7 mouse cellular contexts compared by ENCODE assay signal in the genomic region with DNA sequence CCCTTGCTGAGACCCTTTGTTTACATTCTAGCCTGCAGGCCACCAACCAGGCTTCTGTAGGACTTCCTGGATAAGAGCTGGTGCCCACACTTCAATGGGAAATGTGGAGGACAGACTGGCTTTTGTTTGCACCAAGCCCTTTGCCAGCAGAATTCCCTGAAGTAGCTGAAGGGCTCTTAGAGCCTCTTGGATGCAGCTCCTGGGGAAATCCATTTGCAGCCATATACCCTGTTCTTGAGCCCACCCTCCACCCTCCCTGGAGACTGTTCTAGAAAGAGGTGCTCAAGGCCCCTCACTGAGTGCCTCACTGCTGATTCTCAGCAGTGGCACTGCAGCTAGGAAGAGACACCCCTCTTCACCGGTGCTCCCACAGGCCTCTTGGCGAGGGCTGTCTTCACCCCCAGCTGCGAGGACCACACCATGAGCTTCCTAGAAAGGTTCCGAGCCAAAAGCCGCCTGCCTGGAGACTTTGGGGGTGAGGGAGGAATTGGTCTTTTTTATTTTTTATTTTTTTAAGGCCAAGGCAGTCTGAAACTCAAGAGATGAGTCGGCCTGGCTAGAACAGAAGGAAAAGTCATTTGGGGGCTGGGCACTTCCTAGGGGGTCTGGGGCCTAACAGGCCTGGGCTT. TPM values are rescaled to one million over a fixed set of nuclear protein-coding genes. Genes with fewer than 3 reads are reported as not detected.
DNase-seq lines count a peak whose midpoint lies in the region; ATAC-seq and TF ChIP-seq lines count a peak whose summit lies in the region.

No protein-coding gene starts in this region.

- peaks cover 3% of the 10 kb centered on the region; the same call in 1 of the 2 replicates for H3K36me3 ChIP-seq in kidney, adult 2 months (ENCODE audit: control insufficient read depth, insufficient read depth, low read length)
- H3K36me3 ChIP-seq in embryonic facial prominence, embryonic 12.5 days: peaks cover 55% of the 10 kb centered on the region
- H3K36me3 ChIP-seq in hindbrain, embryonic 16.5 days (ENCODE audit: control insufficient read depth, insufficient read depth, low read length): peaks cover 29% of the 10 kb centered on the region

- no peak overlapping the region for H3K4me3 ChIP-seq in kidney, adult 2 months (ENCODE audit: insufficient read depth, low read depth, low read length)
- no peak overlapping the region for H3K4me3 ChIP-seq in embryonic facial prominence, embryonic 12.5 days
- no peak overlapping the region for H3K4me3 ChIP-seq in hindbrain, embryonic 16.5 days (ENCODE audit: low read length)

- TF ChIP-seq POLR2A in kidney, adult 2 months (IDR thresholded peaks at IDR 0.05; ENCODE audit: low read depth, low read length): no peak

- 70% methylated on average over 6 of the region's 6 CpGs for WGBS in kidney, adult 2 months
- WGBS in embryonic facial prominence, embryonic 12.5 days: 78% methylated on average over 6 of the region's 6 CpGs
- 70% methylated on average over 6 of the region's 6 CpGs for WGBS in hindbrain, embryonic 16.5 days

- DNase-seq in kidney, adult 2 months: no peak
- no peak for DNase-seq in kidney, adult 11 months
- peak; percentile 50 for DNase-seq in lung, postnatal 14 days

- no peaks in the 10 kb centered on the region; the same call in 1 of the 2 replicates for H3K4me1 ChIP-seq in kidney, adult 2 months (ENCODE audit: control insufficient read depth, insufficient read depth, low read length)
- H3K4me1 ChIP-seq in embryonic facial prominence, embryonic 12.5 days: peaks cover 36% of the 10 kb centered on the region
- peaks cover 18% of the 10 kb centered on the region for H3K4me1 ChIP-seq in hindbrain, embryonic 16.5 days (ENCODE audit: control insufficient read depth, insufficient read depth, low read depth, low read length)

- H3K4me2 ChIP-seq in embryonic facial prominence, embryonic 12.5 days (replicated peaks): no peak overlapping the region
- H3K4me2 ChIP-seq in hindbrain, embryonic 16.5 days (ENCODE audit: low read length): no peak overlapping the region

- TF ChIP-seq CTCF in kidney, adult 2 months (conservative IDR thresholded peaks at IDR 0.05; ENCODE audit: insufficient read depth, insufficient read length, low read depth, low read length): no peak

- ATAC-seq in embryonic facial prominence, embryonic 12.5 days (ENCODE audit: insufficient number of reproducible peaks, insufficient read depth, low FRiP score, low TSS enrichment): no peak
- no peak for ATAC-seq in hindbrain, embryonic 16.5 days
- no peak for ATAC-seq in granulocyte monocyte progenitor cell, adult 5-6 weeks (replicated peaks; ENCODE audit: poor library complexity, severe bottlenecking)
- ATAC-seq in megakaryocyte-erythroid progenitor cell, adult 5-6 weeks (replicated peaks; ENCODE audit: low FRiP score, low TSS enrichment, poor library complexity, severe bottlenecking): no peak

- H3K27ac ChIP-seq in kidney, adult 2 months (ENCODE audit: insufficient read depth, low read depth, low read length): peak overlapping the region; percentile 70
- H3K27ac ChIP-seq in embryonic facial prominence, embryonic 12.5 days: peak overlapping the region; percentile 48; the same call in 1 of the 2 replicates
- peak overlapping the region; percentile 55 for H3K27ac ChIP-seq in hindbrain, embryonic 16.5 days (ENCODE audit: low read depth, low read length)

- H3K27me3 ChIP-seq in kidney, adult 2 months (replicated peaks; ENCODE audit: control insufficient read depth, insufficient read depth, low read length): no peaks in the 10 kb centered on the region
- no peaks in the 10 kb centered on the region for H3K27me3 ChIP-seq in embryonic facial prominence, embryonic 12.5 days
- no peaks in the 10 kb centered on the region for H3K27me3 ChIP-seq in hindbrain, embryonic 16.5 days (replicated peaks; ENCODE audit: control insufficient read depth, insufficient read depth, low read length)

- no peak overlapping the region for H3K9ac ChIP-seq in embryonic facial prominence, embryonic 12.5 days
- H3K9ac ChIP-seq in hindbrain, embryonic 16.5 days (ENCODE audit: low read depth, low read length): no peak overlapping the region

- H3K9me3 ChIP-seq in embryonic facial prominence, embryonic 12.5 days: no peaks in the 10 kb centered on the region
- no peaks in the 10 kb centered on the region for H3K9me3 ChIP-seq in hindbrain, embryonic 16.5 days (ENCODE audit: control insufficient read depth, low read length)

RNA-seq across cellular contexts. Expression of gene Eva1b, which starts 14.8 kb away (rescaled TPM):
- polyA plus RNA-seq in kidney, adult 2 months (2012; rRNA removed): 68.8 and 101 TPM in 2 replicates
- polyA plus RNA-seq in embryonic facial prominence, embryonic 12.5 days (2016; fragmentation: Nextera tagmentation; extraction: Ambion mirVana): 68.9 and 69.4 TPM in 2 replicates
- 11.8 and 13.7 TPM in 2 replicates for polyA plus RNA-seq in hindbrain, embryonic 16.5 days (2015; fragmentation: Nextera tagmentation; extraction: Ambion mirVana)
- total RNA-seq in granulocyte monocyte progenitor cell, adult 5-6 weeks (2014; fragmentation: Nextera tagmentation): 0.73 and 1.1 TPM in 2 replicates
- total RNA-seq in granulocyte monocyte progenitor cell, adult 5-6 weeks (2017): 1.0 and 2.4 TPM in 2 replicates
- not detected in 2 replicates for total RNA-seq in megakaryocyte-erythroid progenitor cell, adult 5-6 weeks (2014; fragmentation: Nextera tagmentation)
- total RNA-seq in megakaryocyte-erythroid progenitor cell, adult 5-6 weeks (2017): 0.91 TPM in 1 of 2 replicates, not detected in the other

RNA-seq across cellular contexts. Expression of gene Stk40, which starts 29.0 kb away (rescaled TPM):
- 38.3 and 38.9 TPM in 2 replicates for polyA plus RNA-seq in kidney, adult 2 months (2012; rRNA removed)
- 45.7 and 48.0 TPM in 2 replicates for polyA plus RNA-seq in embryonic facial prominence, embryonic 12.5 days (2016; fragmentation: Nextera tagmentation; extraction: Ambion mirVana)
- polyA plus RNA-seq in hindbrain, embryonic 16.5 days (2015; fragmentation: Nextera tagmentation; extraction: Ambion mirVana): 29.5 and 34.3 TPM in 2 replicates
- 5.9 and 6.3 TPM in 2 replicates for total RNA-seq in granulocyte monocyte progenitor cell, adult 5-6 weeks (2014; fragmentation: Nextera tagmentation)
- 2.9 and 3.6 TPM in 2 replicates for total RNA-seq in granulocyte monocyte progenitor cell, adult 5-6 weeks (2017)
- 12.2 and 14.6 TPM in 2 replicates for total RNA-seq in megakaryocyte-erythroid progenitor cell, adult 5-6 weeks (2014; fragmentation: Nextera tagmentation)
- 10.0 and 11.7 TPM in 2 replicates for total RNA-seq in megakaryocyte-erythroid progenitor cell, adult 5-6 weeks (2017)

RNA-seq across cellular contexts. Expression of gene Sh3d21, which starts 30.5 kb away (rescaled TPM):
- polyA plus RNA-seq in kidney, adult 2 months (2012; rRNA removed): 5.0 and 5.5 TPM in 2 replicates
- polyA plus RNA-seq in embryonic facial prominence, embryonic 12.5 days (2016; fragmentation: Nextera tagmentation; extraction: Ambion mirVana): 7.0 and 8.4 TPM in 2 replicates
- polyA plus RNA-seq in hindbrain, embryonic 16.5 days (2015; fragmentation: Nextera tagmentation; extraction: Ambion mirVana): 1.3 and 1.5 TPM in 2 replicates
- total RNA-seq in granulocyte monocyte progenitor cell, adult 5-6 weeks (2014; fragmentation: Nextera tagmentation): 0.15 and 1.5 TPM in 2 replicates
- total RNA-seq in granulocyte monocyte progenitor cell, adult 5-6 weeks (2017): 0.36 and 0.39 TPM in 2 replicates
- 0.72 TPM in 1 of 2 replicates, not detected in the other for total RNA-seq in megakaryocyte-erythroid progenitor cell, adult 5-6 weeks (2014; fragmentation: Nextera tagmentation)
- total RNA-seq in megakaryocyte-erythroid progenitor cell, adult 5-6 weeks (2017): 1.1 TPM in 1 of 2 replicates, not detected in the other

RNA-seq across cellular contexts. Expression of gene Lsm10, which starts 36.3 kb away (rescaled TPM):
- polyA plus RNA-seq in kidney, adult 2 months (2012; rRNA removed): 36.5 TPM in 2 replicates
- 42.8 and 45.3 TPM in 2 replicates for polyA plus RNA-seq in embryonic facial prominence, embryonic 12.5 days (2016; fragmentation: Nextera tagmentation; extraction: Ambion mirVana)
- polyA plus RNA-seq in hindbrain, embryonic 16.5 days (2015; fragmentation: Nextera tagmentation; extraction: Ambion mirVana): 51.3 and 55.8 TPM in 2 replicates
- total RNA-seq in granulocyte monocyte progenitor cell, adult 5-6 weeks (2014; fragmentation: Nextera tagmentation): 14.2 and 23.0 TPM in 2 replicates
- total RNA-seq in granulocyte monocyte progenitor cell, adult 5-6 weeks (2017): 10.9 and 12.5 TPM in 2 replicates
- total RNA-seq in megakaryocyte-erythroid progenitor cell, adult 5-6 weeks (2014; fragmentation: Nextera tagmentation): 30.8 and 32.0 TPM in 2 replicates
- 10.5 and 16.7 TPM in 2 replicates for total RNA-seq in megakaryocyte-erythroid progenitor cell, adult 5-6 weeks (2017)
